Mouse (Mus musculus) retina, postnatal 7 days (tissue): ENCODE measurements around the gene Rnase1.
"Not testable (repeated sequence)": the region's sequence is repeated elsewhere in the genome, so short reads cannot be mapped to it uniquely, and the experiment has no call there.

ENCODE experiments used
- DNase-seq: peaks from one replicate; pipeline ENCODE4 v3.0.0-alpha.2; 2012; ENCODE audit warnings: low read depth, low spot score

Gene Rnase1

DNA sequence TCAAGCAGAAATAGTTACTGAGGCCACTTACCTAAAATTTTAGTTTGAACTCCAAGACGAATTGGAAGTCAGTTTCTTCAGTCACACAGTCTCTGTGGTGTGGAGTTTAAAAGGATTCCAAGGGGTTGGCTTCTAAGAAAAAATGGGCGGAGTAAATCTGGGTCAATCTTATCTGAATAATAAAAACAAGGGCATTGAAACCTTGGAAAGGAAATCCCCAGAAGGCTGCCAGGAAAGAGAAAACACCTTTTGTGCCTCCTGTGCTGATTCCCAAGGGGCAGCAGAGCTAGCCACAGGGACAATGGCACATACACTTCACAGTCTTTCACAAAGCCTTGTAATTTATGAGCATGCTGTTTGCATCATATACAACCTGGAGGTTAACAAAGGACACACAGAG, at the start of gene Rnase1:
Gene Rnase1 (minus strand): TSS at position 101 of the 400 bp plus-strand sequence.
- DNase-seq = no peak

DNA sequence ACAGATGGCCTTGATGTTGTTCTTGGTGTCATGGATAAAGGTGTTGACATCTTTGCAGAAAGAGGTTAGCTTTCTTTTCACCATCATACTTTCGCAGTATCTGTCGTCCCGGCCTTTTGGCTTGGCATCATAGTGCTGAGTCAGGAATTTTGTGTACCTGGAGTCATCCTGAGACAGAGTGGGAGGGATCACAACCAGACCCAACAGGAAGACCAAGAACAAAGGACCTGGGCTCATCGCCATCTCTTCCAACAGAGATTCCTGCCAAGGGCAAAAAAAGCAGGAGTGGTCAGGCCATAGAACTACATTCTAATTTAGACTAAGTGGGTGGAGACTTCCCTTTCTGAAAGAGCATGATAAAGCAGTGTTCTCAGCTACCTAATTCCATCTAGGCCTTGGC, 49.1 kb upstream of the Rnase1 start:
- DNase-seq = no peak

GRCm38 (mm10) chr14:51181051-51181450, 34.5 kb upstream of the Rnase1 start:
- DNase-seq = not testable (repeated sequence)

DNA sequence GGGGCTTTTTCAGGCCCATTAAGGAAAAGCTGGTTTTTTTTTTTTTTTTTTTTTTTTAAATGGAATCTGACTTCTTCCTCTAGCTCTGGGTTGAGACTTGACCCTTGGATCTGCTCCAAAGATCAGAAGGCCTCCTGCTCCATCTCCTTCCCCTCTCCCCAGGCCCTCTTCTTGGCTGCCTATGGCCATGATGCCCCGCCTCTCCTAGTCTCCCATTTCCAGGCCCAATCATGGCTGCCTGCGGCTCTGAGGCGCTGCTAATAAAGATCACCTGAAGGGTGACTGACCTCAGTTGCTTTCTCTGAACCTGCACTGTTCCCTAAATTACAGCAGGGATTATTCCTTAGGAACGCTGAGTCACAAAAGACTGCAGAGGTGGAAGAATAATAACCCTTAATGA, 27.3 kb upstream of the Rnase1 start:
- DNase-seq = no peak

- not testable (repeated sequence) for DNase-seq
Observed at GRCm38 (mm10) chr14:51172947-51173346, 26.4 kb upstream of the Rnase1 start.

DNA sequence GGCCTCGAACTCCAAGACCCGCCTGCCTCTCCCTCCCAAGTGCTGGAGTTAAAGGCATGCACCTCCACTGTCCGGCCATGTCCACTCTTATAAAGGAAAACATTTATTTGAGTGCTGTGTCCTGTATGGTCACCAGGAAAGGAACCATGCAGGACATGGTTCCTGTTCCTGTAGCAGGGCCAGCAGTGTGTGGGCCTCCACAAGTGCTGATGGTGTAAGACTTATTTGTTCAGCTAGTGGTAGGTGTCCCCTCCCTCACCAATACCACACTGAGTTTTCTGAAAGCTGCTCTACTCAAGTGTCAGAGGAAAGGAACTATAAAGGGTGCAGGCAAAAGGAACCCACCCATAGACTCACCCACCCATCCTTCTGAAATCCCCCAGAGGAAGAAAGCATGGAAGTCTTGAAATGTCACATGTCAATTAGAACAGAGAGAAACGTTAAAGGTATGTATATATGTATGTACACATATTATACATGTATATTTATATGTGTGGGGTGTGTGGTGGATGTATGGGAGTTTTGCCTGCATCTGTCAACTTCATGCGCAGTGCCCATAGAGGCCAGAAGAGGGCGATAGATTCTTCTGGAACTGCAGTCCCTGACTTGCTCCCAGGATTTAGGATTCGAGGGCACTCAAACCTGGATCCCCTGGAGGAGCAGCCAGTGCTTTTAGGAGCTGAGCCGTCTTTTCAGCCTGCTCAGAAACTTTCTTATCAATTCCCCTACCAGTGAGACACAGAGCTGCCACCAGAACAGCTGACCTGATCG, 25.7 kb upstream of the Rnase1 start:
- not testable (repeated sequence) for DNase-seq

DNA sequence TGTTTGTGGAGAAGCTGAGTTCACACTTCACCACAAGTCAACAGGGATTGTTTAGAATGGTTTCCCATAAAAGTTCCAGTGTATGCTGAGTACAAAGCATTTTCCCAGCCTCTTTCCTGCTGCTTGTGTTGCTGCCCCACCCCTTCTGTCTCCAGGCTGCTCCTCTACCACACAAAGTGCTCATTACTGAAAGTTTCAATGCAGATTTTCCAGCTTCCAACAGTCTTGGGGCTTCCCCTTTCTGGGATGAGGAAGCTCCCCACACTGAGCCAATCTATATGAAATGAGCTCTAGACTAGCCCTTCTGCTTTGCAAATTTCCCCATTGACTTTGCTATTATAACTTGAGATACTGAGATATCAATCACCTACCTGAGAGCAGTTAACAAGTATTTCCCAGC, 19.5 kb upstream of the Rnase1 start:
- DNase-seq = no peak

- no peak for DNase-seq
Observed at GRCm38 (mm10) chr14:51165435-51165834, 18.9 kb upstream of the Rnase1 start.

DNA sequence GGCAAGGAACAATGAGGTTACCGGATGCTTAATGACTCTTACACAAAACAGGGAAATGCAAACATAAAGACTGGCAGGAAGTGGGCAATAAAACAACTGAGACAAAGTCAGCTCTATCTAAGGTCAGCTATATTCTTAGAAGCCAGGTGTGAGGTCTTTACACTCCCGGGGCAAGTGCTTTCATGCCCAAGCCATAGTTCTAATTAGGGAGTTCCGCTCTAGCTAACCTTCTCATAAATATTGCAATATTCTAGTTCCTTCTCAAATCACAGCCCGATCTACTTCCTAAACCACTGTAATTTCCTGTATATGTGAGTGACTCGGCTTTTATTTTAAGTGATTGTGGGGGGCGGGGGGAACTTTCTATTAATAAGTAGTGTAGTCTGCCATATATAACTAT, 16.7 kb upstream of the Rnase1 start:
- not testable (repeated sequence) for DNase-seq

DNA sequence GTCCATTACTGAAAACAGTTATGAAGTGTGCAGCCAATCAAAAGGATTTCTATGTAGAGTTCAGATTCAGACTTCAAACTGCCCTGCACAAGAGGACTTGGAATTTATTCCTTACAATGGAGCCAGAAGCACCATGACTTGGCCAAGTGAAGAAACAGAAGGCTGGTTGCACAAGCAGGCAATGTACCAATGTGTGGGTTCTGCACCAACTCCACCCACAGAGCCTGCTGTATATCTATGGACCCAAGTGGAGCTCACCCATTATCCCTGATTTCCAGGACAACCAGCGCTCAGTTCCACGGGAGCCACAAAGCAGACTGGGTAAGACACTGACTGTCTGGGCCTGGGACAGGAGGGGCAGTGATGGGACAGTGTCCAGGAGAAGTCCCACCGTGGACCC, 15.4 kb upstream of the Rnase1 start, which contains the start of gene Rnase2b:
Gene Rnase2b (plus strand): TSS at position 285 of the 400 bp plus-strand sequence.
- DNase-seq = not testable (repeated sequence)

DNA sequence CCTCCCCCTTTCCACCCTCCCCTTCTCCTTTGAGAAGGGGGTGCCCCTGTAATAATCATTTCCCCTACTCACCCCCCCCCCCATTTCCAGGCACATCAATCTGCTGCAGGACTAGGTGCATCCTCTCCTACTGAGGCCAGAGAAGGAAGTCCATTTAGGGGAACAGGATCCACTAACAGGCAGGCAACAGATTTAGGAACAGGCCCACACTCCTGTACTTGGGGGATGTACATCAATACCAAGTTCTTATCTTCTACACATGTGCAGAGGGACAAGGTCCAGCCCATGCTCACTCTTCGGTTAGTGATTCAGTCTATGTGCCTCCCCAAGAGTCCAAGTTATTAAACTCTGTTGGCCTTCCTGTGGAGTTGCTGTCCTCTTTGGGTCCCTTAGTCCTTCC, 10.5 kb upstream of the Rnase1 start:
- no peak for DNase-seq

GRCm38 (mm10) chr14:51156736-51157068, 10.1 kb upstream of the Rnase1 start:
- no peak for DNase-seq

- no peak for DNase-seq
Observed at GRCm38 (mm10) chr14:51156056-51156735, 9.6 kb upstream of the Rnase1 start.

DNA sequence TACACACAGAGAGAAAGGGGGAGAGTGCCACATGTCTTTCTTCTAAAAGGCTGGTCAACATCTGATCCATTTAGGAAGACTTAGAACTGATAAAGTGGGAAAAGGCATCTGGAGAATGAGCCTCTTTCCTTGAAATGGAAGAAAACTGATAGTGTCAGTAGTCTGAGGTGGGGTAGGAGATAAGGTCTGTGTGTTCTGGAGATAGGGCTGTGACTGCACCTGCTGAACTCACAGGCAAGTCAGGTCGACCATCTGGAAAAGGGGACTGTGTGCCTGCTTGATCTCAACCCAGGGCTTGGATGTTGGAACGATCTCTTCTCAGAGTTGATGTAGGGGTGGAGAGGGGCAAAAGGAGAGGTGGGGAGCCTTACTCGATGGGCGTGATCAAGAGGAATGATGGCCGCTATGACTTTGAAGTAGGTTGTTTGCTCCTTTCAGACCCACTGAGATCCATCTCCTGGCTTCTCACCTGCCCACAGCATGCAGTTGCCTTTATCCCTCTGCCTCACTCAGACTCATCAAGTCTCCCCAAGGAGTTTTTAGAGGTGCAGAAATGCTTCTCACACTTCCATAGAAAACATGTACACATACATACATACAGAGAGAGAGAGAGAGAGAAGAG, 5.8 kb upstream of the Rnase1 start:
- no peak for DNase-seq

GRCm38 (mm10) chr14:51150206-51150831, 3.7 kb upstream of the Rnase1 start:
- no peak for DNase-seq

DNA sequence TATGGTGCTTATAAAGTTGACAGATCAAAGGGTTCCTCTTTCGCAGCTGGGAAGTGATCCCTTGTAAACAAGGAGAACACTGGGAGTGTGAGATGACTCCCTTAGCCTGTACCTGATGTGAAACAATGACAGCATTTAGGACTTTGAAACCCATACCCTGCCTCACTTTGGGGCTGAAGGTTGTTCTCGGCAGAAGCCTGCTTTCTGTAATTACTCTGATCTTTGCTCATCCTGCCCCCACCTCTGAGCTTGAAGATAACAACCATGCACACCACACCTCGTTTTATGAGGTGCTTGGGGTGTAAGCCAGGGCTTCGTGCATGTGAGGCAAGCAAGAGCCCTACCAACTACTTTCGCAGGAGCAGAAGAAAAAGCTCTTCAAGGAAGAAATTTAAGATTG, 2.6 kb upstream of the Rnase1 start:
- DNase-seq = no peak

DNA sequence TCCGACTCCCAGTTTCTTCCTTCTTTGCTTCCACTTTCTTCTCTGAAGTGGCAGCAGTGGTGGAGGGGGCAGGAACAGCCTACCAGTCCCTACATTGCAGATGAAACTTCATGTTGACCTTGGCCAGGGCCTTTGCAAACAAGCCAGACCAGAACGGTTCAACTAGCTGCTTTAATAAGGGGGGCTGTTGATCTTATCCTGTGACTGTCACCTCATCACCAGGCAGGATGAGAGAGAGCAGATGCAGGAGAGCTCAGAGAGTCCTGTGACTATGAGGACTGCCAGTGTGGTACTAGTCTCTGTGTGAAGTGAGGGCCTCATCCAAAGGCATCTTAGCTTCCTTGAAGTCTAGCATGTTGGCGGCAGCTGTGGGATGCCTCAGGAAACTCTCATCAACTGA, 1.4 kb upstream of the Rnase1 start:
- no peak for DNase-seq

DNA sequence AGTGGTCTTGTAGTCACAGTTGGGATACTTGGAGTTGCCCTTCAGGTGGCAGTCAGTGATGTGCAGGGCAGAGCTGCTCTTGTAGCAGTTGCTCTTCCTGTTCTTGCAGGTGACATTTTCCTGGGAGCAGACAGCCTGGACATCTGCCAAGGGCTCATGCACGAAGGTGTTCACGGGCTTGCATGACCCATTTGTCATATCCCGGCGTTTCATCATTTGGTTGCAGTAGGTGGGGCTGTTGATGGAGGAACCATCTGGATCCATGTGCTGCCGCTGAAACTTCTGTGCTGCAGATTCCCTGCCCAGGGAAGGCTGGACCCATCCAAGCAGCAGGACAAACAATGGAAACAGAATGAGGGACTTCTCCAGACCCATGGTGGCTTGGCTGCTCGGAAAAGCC, 1.1 kb downstream of the Rnase1 start:
- DNase-seq = no peak

GRCm38 (mm10) chr14:51144451-51144850, 2.1 kb downstream of the Rnase1 start:
- DNase-seq = no peak

DNA sequence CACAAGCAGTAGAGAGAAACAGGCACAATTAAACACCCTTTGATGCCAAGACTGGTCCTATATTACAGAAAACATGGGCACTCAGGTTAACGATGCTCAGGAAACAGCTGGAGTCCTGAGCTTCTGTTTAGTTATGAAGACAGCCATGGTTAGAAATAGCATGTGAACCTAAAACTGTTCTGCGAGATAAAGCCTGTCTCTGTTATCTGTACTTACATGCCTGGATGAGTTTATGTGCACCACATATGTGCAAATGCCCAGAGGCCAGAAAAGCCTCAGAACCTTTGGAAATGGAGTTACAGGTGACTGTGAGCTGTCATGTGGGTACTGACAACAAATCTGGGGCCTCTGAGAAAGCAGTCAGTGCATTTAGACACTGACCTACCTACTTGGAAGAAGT, 2.6 kb downstream of the Rnase1 start:
- DNase-seq = no peak

- no peak for DNase-seq
Observed at GRCm38 (mm10) chr14:51143287-51143686, 3.3 kb downstream of the Rnase1 start.

DNA sequence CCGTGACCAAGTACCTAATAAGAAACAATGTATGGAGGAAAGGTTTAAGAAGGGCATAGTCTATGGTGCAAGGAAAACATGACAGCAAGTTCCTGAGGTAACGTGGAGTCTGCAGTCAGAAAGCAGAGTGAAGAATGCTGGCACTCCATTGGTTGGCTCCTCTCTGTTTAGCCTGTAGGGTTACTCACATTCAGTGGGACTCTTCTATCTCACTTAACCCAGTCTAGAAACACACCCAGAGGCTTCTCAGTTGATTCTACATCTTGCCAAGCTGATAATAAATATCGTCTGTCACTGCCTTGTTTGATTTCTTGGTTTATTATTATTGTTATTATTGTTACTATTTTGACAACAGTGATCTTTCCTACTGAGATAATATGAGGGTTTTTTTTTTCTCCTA, 4.0 kb downstream of the Rnase1 start:
- DNase-seq = no peak
